Mouse (Mus musculus) midbrain, embryonic 15.5 days (tissue): ENCODE measurements around the gene Hal. TPM values are rescaled to one million over a fixed set of nuclear protein-coding genes. Genes with fewer than 3 reads are reported as not detected.
A peak's percentile ranks its signal among the peaks of the same experiment; 100 is the strongest.

Experiments used
- ATAC-seq: fragments of 200-750 bp; cut with Nextera tagmentation; replicated peaks from 2 replicates; pipeline ENCODE4 v1.8.0; 2017; ENCODE audit warnings: moderate TSS enrichment
- H3K27ac ChIP-seq: fragments of 300-500 bp; sonication (generic); 2 replicates; pipeline ENCODE4 v1.5.1; 2015; ENCODE audit warnings: mild to moderate bottlenecking, inconsistent platforms
- H3K27me3 ChIP-seq: fragments of 300-500 bp; sonication (generic); replicated peaks from 2 replicates; pipeline ENCODE4 v1.6.1; 2015; ENCODE audit warnings: inconsistent platforms
- H3K36me3 ChIP-seq: fragments of 300-500 bp; sonication (generic); replicated peaks from 2 replicates; pipeline ENCODE4 v1.6.1; 2015; ENCODE audit warnings: inconsistent platforms
- H3K4me1 ChIP-seq: fragments of 300-500 bp; sonication (generic); 2 replicates; pipeline ENCODE4 v1.6.1; 2015; ENCODE audit warnings: inconsistent platforms
- H3K4me2 ChIP-seq: fragments of 300-500 bp; sonication (generic); 2 replicates; pipeline ENCODE4 v1.6.1; 2015; ENCODE audit warnings: inconsistent platforms, mild to moderate bottlenecking, moderate library complexity
- H3K4me3 ChIP-seq: fragments of 300-500 bp; sonication (generic); 2 replicates; pipeline ENCODE4 v1.5.1; 2015; ENCODE audit warnings: mild to moderate bottlenecking, inconsistent platforms
- H3K9ac ChIP-seq: fragments of 300-500 bp; sonication (generic); 2 replicates; pipeline ENCODE4 v1.6.1; 2015; ENCODE audit warnings: mild to moderate bottlenecking, inconsistent platforms
- H3K9me3 ChIP-seq: fragments of 300-500 bp; sonication (generic); 2 replicates; pipeline ENCODE4 v1.6.1; 2016; ENCODE audit warnings: inconsistent platforms
- WGBS: fragments of 180-500 bp; shearing (Covaris S2); methylation state at CpG from one replicate; pipeline ENCODE4 v1.1.7; 2015; ENCODE audit warnings: mixed read lengths; 5-methylcytosine and 5-hydroxymethylcytosine counted together
- polyA plus RNA-seq: library from polyadenylated mRNA; unstranded; fragments of >200 nt; fragmentation: Nextera tagmentation; extraction: Ambion mirVana; gene quantifications from 2 replicates; pipeline ENCODE4 v1.2.1, GENCODE M21; 2015

Gene Hal
- polyA plus RNA-seq, 1 experiment from 2014 or later, result 0.35 TPM

DNA sequence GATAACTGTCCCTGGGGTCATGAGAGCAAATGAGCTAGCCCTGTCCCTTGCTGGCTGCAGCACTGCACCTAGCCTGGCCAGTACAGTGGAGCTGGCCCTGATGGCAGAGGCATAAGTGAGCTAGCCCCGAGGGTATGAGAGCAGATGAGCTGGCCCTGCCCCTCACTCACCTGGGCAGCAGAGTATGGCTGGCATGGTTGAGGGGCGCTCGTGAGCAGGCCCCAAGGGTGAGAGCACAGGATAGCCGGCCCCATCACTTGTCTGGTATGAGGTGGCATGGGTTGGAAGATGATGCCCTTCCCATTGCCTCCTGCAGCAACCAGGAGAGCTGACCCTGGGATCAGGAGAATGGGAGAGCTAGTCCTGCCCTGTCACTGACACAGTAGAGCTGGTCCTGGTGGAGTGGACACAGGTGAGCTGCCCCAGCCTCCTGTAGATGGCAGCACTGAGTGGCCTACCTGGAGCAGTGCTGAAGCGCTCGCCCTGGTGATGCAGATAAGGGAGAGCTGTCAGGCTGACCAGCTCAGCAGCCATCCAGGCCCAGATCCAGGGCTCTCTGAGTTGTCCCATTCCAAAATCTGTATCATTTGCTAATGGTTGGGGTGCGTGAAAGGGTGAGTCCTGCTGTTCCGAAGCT, 3.4 kb upstream of the Hal start:
- Histone ChIP-seq H3K27ac (no peak overlapping the region), H3K4me2 (no peak overlapping the region), H3K36me3 (peaks cover 13% of the 10 kb centered on the region; the same call in 1 of the 2 replicates), H3K9me3 (no peaks in the 10 kb centered on the region), H3K4me1 (peaks cover 8% of the 10 kb centered on the region), H3K4me3 (no peak overlapping the region), H3K27me3 (no peaks in the 10 kb centered on the region), H3K9ac (no peak overlapping the region)
- ATAC-seq, result peak; percentile 46; the same call in 1 of the 2 replicates
- 83% methylated on average over 8 of the region's 8 CpGs for WGBS

DNA sequence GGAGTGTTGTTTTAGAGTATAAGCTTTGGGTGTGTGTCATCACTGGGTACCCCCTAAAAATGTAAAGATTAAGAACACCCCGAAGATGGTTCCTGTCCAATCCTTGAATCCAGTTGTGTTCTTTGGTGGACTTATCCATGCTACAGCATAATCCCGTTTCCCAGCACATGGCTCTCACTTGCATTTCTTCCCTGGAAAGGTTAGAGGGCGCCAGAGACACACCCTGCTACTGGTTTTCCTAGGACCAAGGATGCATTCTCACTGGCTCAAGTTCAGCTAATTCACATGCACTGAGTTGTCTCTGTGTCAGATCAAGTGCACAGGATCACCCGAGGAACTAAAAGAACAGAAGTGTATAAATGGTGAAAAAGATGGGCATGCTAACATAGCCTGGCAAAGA, 1.9 kb upstream of the Hal start:
- 24% methylated on average over 4 of the region's 4 CpGs for WGBS
- peaks cover 6% of the 10 kb centered on the region; the same call in 1 of the 2 replicates for H3K36me3 ChIP-seq
- no peak for ATAC-seq
- no peak overlapping the region for H3K4me3 ChIP-seq
- peaks cover 8% of the 10 kb centered on the region for H3K4me1 ChIP-seq
- no peak overlapping the region for H3K4me2 ChIP-seq
- H3K27ac ChIP-seq, result no peak overlapping the region
- H3K27me3 ChIP-seq, result no peaks in the 10 kb centered on the region
- no peaks in the 10 kb centered on the region for H3K9me3 ChIP-seq
- H3K9ac ChIP-seq, result no peak overlapping the region

DNA sequence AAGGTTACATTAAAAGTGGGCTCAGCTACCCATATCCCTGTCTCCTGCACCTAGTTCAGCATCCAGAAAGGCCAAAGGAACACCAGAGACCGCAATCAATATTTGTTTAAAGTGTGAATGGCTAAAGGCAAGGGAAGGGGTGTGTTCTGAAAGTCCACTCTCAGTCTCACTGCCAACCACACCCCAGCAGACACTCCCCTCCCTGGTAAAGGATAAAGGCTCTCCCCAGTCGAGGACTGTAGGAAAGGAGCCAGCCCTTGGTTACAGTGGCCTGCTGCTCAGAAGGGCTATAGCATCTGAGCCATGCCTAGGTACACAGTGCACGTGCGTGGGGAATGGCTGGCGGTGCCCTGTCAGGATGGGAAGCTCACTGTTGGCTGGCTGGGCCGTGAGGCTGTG, 259 bp downstream of the Hal start:
- no peaks in the 10 kb centered on the region for H3K9me3 ChIP-seq
- WGBS, result 75% methylated on average over 6 of the region's 6 CpGs
- H3K9ac ChIP-seq, result no peak overlapping the region
- H3K4me1 ChIP-seq, result peaks cover 8% of the 10 kb centered on the region
- H3K27me3 ChIP-seq, result no peaks in the 10 kb centered on the region
- H3K27ac ChIP-seq, result no peak overlapping the region
- H3K4me3 ChIP-seq, result no peak overlapping the region
- no peak for ATAC-seq
- no peaks in the 10 kb centered on the region for H3K36me3 ChIP-seq
- H3K4me2 ChIP-seq, result no peak overlapping the region

GRCm38 (mm10) chr10:93490451-93490850, 1.9 kb downstream of the Hal start:
- Histone ChIP-seq H3K4me3 (no peak overlapping the region), H3K27me3 (no peaks in the 10 kb centered on the region), H3K4me2 (no peak overlapping the region), H3K36me3 (no peaks in the 10 kb centered on the region), H3K9ac (no peak overlapping the region), H3K4me1 (peaks cover 8% of the 10 kb centered on the region), H3K9me3 (no peaks in the 10 kb centered on the region), H3K27ac (no peak overlapping the region)
- 41% methylated on average over 4 of the region's 4 CpGs for WGBS
- ATAC-seq, result no peak

DNA sequence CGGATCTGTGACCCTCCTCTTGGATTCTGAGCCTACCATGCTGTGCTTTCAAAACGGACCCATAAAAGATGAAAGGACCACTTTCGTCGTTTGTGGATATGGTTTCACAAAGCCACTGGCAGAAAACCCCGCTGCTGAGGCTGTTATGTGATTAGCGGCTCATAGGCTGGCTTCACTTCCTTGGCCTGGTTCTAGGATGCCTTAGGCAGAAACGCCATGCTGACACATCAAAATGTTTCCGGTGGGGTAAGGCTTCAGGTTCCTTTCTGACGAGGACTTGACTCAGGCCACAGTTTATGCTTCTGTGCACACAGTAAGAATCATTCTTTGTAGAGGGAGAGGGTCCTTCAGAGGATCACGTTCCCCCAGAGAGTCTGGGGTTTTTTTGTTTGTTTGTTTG, 12.3 kb downstream of the Hal start:
- Histone ChIP-seq H3K27me3 (no peaks in the 10 kb centered on the region), H3K4me2 (no peak overlapping the region), H3K36me3 (no peaks in the 10 kb centered on the region), H3K9ac (no peak overlapping the region), H3K4me3 (no peak overlapping the region), H3K9me3 (no peaks in the 10 kb centered on the region), H3K27ac (no peak overlapping the region), H3K4me1 (no peaks in the 10 kb centered on the region)
- WGBS, result 45% methylated on average over 10 of the region's 10 CpGs
- 0 out of 2 replicates have a peak, but pooled peaks have one; percentile 33 for ATAC-seq

DNA sequence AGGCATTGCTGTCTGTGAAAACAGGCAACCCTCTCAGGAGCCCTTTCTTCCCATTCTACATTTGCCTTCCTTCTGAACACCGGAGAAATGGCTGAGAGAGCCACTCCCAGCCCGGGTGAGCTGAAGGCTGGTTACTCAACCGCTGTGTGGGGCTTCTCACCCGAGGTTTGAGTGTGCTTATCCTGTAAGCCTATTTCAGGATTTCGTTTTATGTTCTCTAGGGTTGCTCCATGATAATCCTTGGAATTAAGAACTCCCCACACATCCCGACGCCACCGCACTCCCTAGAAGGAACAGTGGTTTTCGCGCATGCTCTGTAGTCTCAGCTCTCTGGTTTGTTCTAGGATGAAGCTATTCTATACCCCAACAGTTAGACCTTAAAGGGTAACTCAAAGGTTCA, 12.8 kb downstream of the Hal start:
- Histone ChIP-seq H3K36me3 (no peaks in the 10 kb centered on the region), H3K4me3 (no peak overlapping the region), H3K27ac (no peak overlapping the region), H3K4me1 (no peaks in the 10 kb centered on the region), H3K9me3 (no peaks in the 10 kb centered on the region), H3K4me2 (no peak overlapping the region), H3K27me3 (no peaks in the 10 kb centered on the region), H3K9ac (no peak overlapping the region)
- WGBS, result 60% methylated on average over 10 of the region's 10 CpGs
- ATAC-seq, result no peak

DNA sequence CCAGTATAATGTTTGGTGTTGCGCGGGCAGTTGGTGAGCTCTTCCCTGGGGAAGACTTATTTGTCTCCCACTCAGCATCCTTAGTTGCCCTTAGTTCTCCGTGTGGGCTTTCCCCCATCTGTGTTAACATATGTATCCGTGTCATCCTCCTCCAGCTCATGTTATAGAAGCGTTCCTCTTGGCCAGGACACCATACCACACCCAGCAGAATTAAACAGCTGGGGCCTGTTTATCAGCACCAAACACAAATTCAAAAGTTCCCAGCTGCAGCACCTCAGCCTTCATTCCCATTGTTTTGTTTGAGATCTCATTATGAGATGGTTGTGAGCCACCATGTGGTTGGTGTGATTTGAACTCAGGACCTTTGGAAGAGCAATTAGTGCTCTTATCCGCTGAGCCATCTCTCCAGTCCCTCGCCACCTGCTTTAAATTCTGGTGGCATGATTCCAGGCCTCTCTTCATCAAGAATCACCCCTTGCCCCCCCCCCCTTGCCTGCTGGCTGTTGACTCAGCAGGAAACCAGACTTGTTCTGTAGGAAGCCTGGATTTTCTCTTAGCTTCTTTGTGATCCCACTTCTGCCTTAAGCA, 19.9 kb downstream of the Hal start:
- WGBS, result 70% methylated on average over 7 of the region's 7 CpGs
- no peak for ATAC-seq

DNA sequence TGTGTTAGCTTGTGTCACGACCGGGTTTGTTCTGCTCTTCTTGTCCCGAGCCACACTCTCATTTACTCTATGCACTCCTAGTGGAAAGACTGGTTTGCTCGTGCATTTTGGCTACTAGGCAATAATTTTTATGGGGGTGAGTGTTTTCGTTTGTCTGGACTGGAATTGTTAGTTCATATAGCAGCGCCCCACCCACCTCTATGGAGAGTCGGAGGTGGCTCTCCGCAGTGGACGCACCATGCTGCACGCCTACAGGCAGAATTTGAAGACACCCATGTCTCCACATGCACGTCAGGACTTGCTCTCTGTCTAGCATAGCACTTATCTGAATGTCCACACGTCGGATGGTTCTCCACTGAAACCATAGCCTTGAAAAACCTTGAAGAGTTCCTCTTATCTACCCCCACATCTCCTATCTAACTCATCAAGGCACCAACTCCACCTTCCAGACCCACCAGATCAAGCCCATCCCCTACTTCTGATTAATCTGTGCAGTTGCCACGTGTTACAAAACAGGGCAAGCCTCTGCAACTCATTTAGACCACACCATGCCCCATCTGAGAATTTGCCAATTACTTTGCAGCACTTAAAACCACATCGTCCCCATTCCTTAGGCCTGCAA, 21.1 kb downstream of the Hal start:
- Histone ChIP-seq H3K9me3 (no peaks in the 10 kb centered on the region), H3K9ac (no peak overlapping the region), H3K36me3 (no peaks in the 10 kb centered on the region), H3K4me2 (no peak overlapping the region), H3K4me3 (no peak overlapping the region), H3K4me1 (no peaks in the 10 kb centered on the region), H3K27me3 (no peaks in the 10 kb centered on the region), H3K27ac (no peak overlapping the region)
- WGBS, result 93% methylated on average over 15 of the region's 15 CpGs
- no peak for ATAC-seq

More for the DNA sequence above, 19.9 kb downstream of the Hal start:
- Histone ChIP-seq H3K4me3 (no peak overlapping the region), H3K27ac (no peak overlapping the region), H3K4me2 (no peak overlapping the region), H3K4me1 (no peaks in the 10 kb centered on the region), H3K36me3 (no peaks in the 10 kb centered on the region), H3K9me3 (no peaks in the 10 kb centered on the region), H3K27me3 (no peaks in the 10 kb centered on the region), H3K9ac (no peak overlapping the region)

- H3K9ac ChIP-seq, result no peak overlapping the region
- no peak overlapping the region for H3K4me2 ChIP-seq
- WGBS, result 27% methylated on average over 1 of the region's 1 CpGs
- no peaks in the 10 kb centered on the region for H3K27me3 ChIP-seq
- ATAC-seq, result no peak
- H3K27ac ChIP-seq, result no peak overlapping the region
- no peaks in the 10 kb centered on the region for H3K36me3 ChIP-seq
- no peaks in the 10 kb centered on the region for H3K4me1 ChIP-seq
- H3K9me3 ChIP-seq, result no peaks in the 10 kb centered on the region
- no peak overlapping the region for H3K4me3 ChIP-seq
These were observed 26.9 kb downstream of the Hal start for GRCm38 (mm10) chr10:93515419-93515818.

DNA sequence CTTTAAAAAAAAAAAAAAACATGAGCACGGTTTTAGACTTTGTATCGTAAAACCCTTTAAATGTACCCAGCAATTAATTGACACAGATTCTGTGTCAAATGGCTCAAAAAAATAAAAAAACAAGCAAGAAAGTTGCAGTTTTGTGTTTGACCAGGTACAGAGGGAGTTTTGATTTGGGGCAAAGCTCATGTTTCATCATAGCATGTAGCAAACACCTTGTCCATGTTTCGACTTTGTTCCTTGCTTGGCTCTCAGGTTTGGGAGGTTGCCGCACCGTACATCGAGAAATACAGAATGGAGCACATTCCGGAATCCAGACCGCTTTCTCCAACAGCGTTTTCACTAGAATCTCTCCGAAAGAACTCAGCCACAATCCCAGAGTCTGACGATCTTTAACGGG, 27.4 kb downstream of the Hal start:
- H3K27me3 ChIP-seq, result no peaks in the 10 kb centered on the region
- no peak for ATAC-seq
- no peaks in the 10 kb centered on the region for H3K4me1 ChIP-seq
- H3K9me3 ChIP-seq, result no peaks in the 10 kb centered on the region
- no peak overlapping the region for H3K4me3 ChIP-seq
- WGBS, result 87% methylated on average over 12 of the region's 12 CpGs
- no peaks in the 10 kb centered on the region for H3K36me3 ChIP-seq
- H3K27ac ChIP-seq, result no peak overlapping the region
- H3K9ac ChIP-seq, result no peak overlapping the region
- no peak overlapping the region for H3K4me2 ChIP-seq

- Histone ChIP-seq H3K9me3 (no peaks in the 10 kb centered on the region), H3K27me3 (no peaks in the 10 kb centered on the region), H3K36me3 (no peaks in the 10 kb centered on the region), H3K4me3 (no peak overlapping the region), H3K4me1 (no peaks in the 10 kb centered on the region), H3K4me2 (no peak overlapping the region), H3K27ac (no peak overlapping the region), H3K9ac (no peak overlapping the region)
- WGBS, result 67% methylated on average over 4 of the region's 4 CpGs
- no peak for ATAC-seq
These were observed 29.2 kb downstream of the Hal start for GRCm38 (mm10) chr10:93517754-93518153.

DNA sequence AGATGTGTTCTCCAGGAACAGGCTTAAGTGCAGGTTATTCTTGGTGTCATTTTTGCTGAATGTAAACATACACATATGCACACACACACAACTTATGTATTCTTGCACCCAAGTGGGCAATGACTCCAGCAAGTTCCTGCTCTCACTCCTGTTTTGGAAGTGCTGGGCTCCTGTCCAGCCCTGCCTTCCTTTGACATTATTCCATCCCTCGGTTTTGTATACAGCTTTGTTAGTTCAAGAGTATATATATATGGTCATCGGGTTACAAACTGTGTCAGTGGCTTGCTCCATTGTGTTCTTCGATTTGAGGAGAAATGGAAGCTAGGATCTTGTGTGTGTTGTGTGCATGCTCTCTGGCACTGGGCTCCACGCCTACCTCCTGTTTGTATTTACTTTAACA, 29.6 kb downstream of the Hal start:
- H3K36me3 ChIP-seq, result no peaks in the 10 kb centered on the region
- H3K4me1 ChIP-seq, result no peaks in the 10 kb centered on the region
- no peak overlapping the region for H3K9ac ChIP-seq
- no peaks in the 10 kb centered on the region for H3K27me3 ChIP-seq
- 92% methylated on average over 4 of the region's 4 CpGs for WGBS
- no peak for ATAC-seq
- no peak overlapping the region for H3K27ac ChIP-seq
- no peak overlapping the region for H3K4me3 ChIP-seq
- no peak overlapping the region for H3K4me2 ChIP-seq
- no peaks in the 10 kb centered on the region for H3K9me3 ChIP-seq

DNA sequence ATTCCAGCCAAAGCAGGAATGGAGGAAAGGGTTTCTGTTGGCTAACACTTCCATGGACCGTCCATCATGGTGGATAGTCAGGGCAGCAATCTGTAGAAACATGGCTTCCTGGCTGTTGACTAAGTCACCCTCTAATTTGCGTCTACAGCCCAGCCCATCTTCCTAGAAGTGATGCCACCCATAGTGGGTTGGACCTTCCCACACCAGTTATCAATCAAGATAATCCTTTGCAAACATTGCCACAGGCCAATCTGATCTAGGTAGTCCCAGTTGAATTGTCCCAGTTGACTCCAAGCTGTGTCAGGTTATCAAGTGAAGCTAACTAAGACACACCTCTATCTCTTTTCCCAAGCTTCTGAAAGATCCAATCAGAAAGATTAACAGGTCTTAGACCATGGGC, 30.1 kb downstream of the Hal start:
- H3K4me2 ChIP-seq, result no peak overlapping the region
- H3K4me1 ChIP-seq, result no peaks in the 10 kb centered on the region
- H3K27ac ChIP-seq, result no peak overlapping the region
- no peak for ATAC-seq
- no peak overlapping the region for H3K4me3 ChIP-seq
- no peaks in the 10 kb centered on the region for H3K9me3 ChIP-seq
- 94% methylated on average over 2 of the region's 2 CpGs for WGBS
- H3K9ac ChIP-seq, result no peak overlapping the region
- H3K27me3 ChIP-seq, result no peaks in the 10 kb centered on the region
- H3K36me3 ChIP-seq, result no peaks in the 10 kb centered on the region
